Mouse (Mus musculus) kidney, adult 2 months (tissue): ENCODE data around the gene Naip6.
"Not testable (repeated sequence)": the region's sequence is repeated elsewhere in the genome, so short reads cannot be mapped to it uniquely, and the experiment has no call there.

Experiments used
- CTCF ChIP-seq: fragments of 200-500 bp; conservative IDR thresholded peaks from 2 replicates; pipeline ENCODE4 v1.5.1; 2011; ENCODE audit warnings: low read depth, mild to moderate bottlenecking, control low read depth, low read length, moderate library complexity, mixed read lengths; ENCODE audit not compliant: insufficient read depth, insufficient read length
- POLR2A ChIP-seq: fragments of 200-500 bp; IDR thresholded peaks from one replicate; pipeline ENCODE4 v1.6.1; 2011; ENCODE audit warnings: low read depth, low read length, control low read depth

GRCm38 (mm10) chr13:100246223-100246622 lies 71.3 kb downstream of the Naip6 start, which contains the start of gene Naip5:
- not testable (repeated sequence) for TF ChIP-seq CTCF, POLR2A
